Mouse (Mus musculus) Patski (cell line): ENCODE data around the gene Pltp. TPM values are rescaled to one million over a fixed set of nuclear protein-coding genes. Genes with fewer than 3 reads are reported as not detected.
"Not testable (repeated sequence)": the region's sequence is repeated elsewhere in the genome, so short reads cannot be mapped to it uniquely, and the experiment has no call there.

Experiments used
- ATAC-seq: fragments of 100-300 bp; one replicate; pipeline ENCODE4 v1.8.0; 2021
- CTCF ChIA-PET: fragments of 350-600 bp; sonication (Branson Sonifier 250); formaldehyde crosslinking; loops from one replicate; lab custom pipeline; 2022; ENCODE audit warnings: inconsistent platforms; lab: Charles Lee
- POLR2A ChIA-PET: fragments of 350-600 bp; sonication (Branson Sonifier 250); formaldehyde crosslinking; loops from one replicate; lab custom pipeline; 2022; ENCODE audit warnings: antibody characterized with exemption, inconsistent platforms; lab: Charles Lee
- DNase-seq: peaks from one replicate; pipeline ENCODE4 v3.0.0-alpha.2; 2011; ENCODE audit warnings: low read depth, low spot score
- H3K27me3 ChIP-seq: fragments of 371-371 bp; one replicate; pipeline ENCODE4 v1.5.1; 2021
- CTCF ChIP-seq: fragments of 100-300 bp; IDR thresholded peaks from one replicate; pipeline ENCODE4 v1.5.1; 2021
- in situ Hi-C: fragments of 300-500 bp; cut with MboI; formaldehyde crosslinking; loops from 3 replicates; pipeline ENCODE4 v1.11.1; 2018; ENCODE audit warnings: low pct_unique_long_range_greater_than_20kb, mixed read lengths
- polyA plus RNA-seq: library from polyadenylated mRNA; unstranded; gene quantifications from one replicate; pipeline ENCODE4 v1.2.3, GENCODE M21; 2021

Pltp gene
- polyA plus RNA-seq, 1 experiment from 2014 or later, result 9.4 TPM

DNA sequence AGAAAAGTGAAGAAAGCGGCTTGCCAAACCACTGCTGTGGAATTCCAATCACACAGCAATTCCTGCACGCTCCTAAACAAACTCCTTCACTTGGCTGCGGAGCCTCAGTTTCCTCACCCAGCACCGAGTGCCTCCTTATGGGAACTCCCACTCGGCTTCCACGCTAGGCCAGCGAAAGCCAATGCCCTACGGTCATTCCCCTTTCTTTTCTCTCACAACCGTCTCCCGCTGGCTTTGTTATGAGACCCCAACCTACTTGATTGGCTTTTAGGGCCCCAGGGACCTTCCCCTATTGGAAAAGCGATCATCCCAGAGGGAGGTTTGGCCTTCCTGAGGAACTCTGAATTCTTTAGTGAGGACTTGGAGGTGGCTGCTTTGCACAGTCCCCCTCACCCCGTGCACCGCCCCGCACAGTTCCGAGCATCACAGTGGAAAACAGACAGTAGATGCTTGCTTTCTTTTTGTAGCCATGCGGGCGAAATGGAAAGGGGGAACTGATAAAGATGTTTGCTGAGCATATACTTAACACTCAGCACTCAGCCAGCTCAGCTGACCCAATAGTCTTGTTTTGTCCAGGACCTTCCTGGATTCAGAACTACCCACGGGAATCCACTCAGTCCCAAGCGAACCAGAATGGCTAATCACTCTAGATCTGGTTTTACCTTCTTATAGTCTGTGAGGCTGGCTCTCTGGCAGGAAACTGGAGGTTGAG, 487 bp upstream of the Pltp start:
- in situ Hi-C loops, result no loop called here
- no peak for TF ChIP-seq CTCF
- no peak for ATAC-seq
- ChIA-PET CTCF (interaction anchor here (1.8 kb wide), 1 partner anchor 24 kb away, joined by 4 read pairs; the partner anchor contains the start of gene Neurl2), POLR2A (no interaction called here)
- H3K27me3 ChIP-seq, result no peaks in the 10 kb centered on the region
- no peak for DNase-seq

GRCm38 (mm10) chr2:164856309-164857100, 1.0 kb downstream of the Pltp start:
- H3K27me3 ChIP-seq, result no peaks in the 10 kb centered on the region
- in situ Hi-C loops, result no loop called here
- no peak for TF ChIP-seq CTCF
- CTCF ChIA-PET, result interaction anchor here (0.8 to 1.8 kb wide), 3 partner anchors 14 to 24 kb away, joined by 3 to 4 read pairs (median 3); partner anchors contain the start of genes Ctsa and Neurl2
- POLR2A ChIA-PET, result interaction anchor here (1.0 kb wide), 1 partner anchor 10 kb away, joined by 4 read pairs; no protein-coding TSS in a partner anchor
- ATAC-seq, result peak; percentile 32
- DNase-seq, result no peak

- ATAC-seq, in situ Hi-C loops, DNase-seq, H3K27me3 ChIP-seq: not testable (repeated sequence)
- POLR2A ChIA-PET, result interaction anchor here (1.0 kb wide), 1 partner anchor 11 kb away, joined by 4 read pairs; no protein-coding TSS in a partner anchor
- CTCF ChIA-PET, result interaction anchor here (0.8 kb wide), 2 partner anchors 15 to 23 kb away, joined by 3 read pairs; partner anchors contain the start of genes Ctsa and Neurl2
Measured at GRCm38 (mm10) chr2:164855572-164855971, 1.9 kb downstream of the Pltp start.

- ChIA-PET CTCF (interaction anchor here (1.1 to 1.8 kb wide), 2 partner anchors 15 to 17 kb away, joined by 3 to 6 read pairs; no protein-coding TSS in a partner anchor), POLR2A (no interaction called here)
- no peak for TF ChIP-seq CTCF
- DNase-seq, result no peak
- in situ Hi-C loops, result no loop called here
- no peaks in the 10 kb centered on the region for H3K27me3 ChIP-seq
- ATAC-seq, result no peak
Measured at GRCm38 (mm10) chr2:164850061-164850460, 7.5 kb downstream of the Pltp start.

GRCm38 (mm10) chr2:164845782-164846181, 11.7 kb downstream of the Pltp start:
- H3K27me3 ChIP-seq, result no peaks in the 10 kb centered on the region
- CTCF ChIA-PET, result interaction anchor here (1.7 to 1.8 kb wide), 2 partner anchors 32 to 35 kb away, joined by 3 to 7 read pairs; no protein-coding TSS in a partner anchor
- in situ Hi-C loops, result no loop called here
- DNase-seq (no peak), ATAC-seq (no peak)
- TF ChIP-seq CTCF, result no peak
- POLR2A ChIA-PET, result no interaction called here

DNA sequence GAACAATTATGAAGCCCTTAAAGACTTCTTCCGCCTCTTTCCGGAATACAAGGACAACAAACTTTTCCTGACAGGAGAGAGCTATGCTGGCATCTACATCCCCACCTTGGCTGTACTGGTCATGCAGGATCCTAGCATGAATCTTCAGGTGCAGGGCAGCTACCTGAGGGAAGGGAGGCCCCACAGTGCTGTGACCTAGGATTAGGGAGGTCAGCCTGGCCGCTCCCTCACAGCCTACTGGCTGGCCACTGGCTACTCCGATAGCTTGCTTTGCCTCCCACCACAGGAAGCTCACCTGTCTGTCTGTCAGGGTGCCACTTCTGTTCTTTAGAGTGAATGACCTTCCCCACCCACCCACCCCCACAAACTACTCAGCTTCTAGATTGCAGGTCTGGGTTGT, 22.3 kb downstream of the Pltp start:
- no peak for TF ChIP-seq CTCF
- no peaks in the 10 kb centered on the region for H3K27me3 ChIP-seq
- ChIA-PET POLR2A (interaction anchor here (0.9 to 2.1 kb wide), 4 partner anchors 33 to 65 kb away, joined by 3 to 11 read pairs (median 4); partner anchors contain the start of gene Pcif1), CTCF (interaction anchor here (0.9 to 2.5 kb wide), 4 partner anchors 10 to 42 kb away, joined by 4 to 10 read pairs (median 6); partner anchors contain the start of gene Zswim1)
- ATAC-seq, result no peak
- no peak for DNase-seq
- in situ Hi-C loops, result no loop called here

DNA sequence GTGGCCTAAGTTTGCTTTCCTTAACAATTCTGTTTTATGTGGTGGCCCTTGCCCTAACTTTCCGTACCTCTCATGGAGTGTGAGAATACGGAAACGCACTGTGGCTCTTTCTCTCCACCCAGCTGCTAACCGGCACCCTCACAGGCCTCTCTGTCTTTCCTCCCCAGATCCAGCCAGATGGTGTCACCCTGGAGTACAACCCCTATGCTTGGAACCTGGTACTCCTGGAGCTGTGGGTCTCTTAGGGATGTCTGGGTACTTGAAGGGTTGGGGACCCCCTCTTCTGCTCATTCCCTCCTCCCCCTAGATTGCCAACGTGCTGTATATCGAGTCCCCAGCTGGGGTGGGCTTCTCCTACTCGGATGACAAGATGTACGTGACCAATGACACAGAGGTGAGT, 23.0 kb downstream of the Pltp start:
- CTCF ChIA-PET, result interaction anchor here (0.7 to 2.5 kb wide), 5 partner anchors 12 to 43 kb away, joined by 3 to 10 read pairs (median 6); partner anchors contain the start of genes Pltp and Zswim1
- no peaks in the 10 kb centered on the region for H3K27me3 ChIP-seq
- peak; percentile 23 for ATAC-seq
- TF ChIP-seq CTCF, result no peak
- POLR2A ChIA-PET, result interaction anchor here (0.9 to 1.9 kb wide), 4 partner anchors 33 to 76 kb away, joined by 3 to 5 read pairs (median 4); partner anchors contain the start of gene Pcif1
- in situ Hi-C loops, result no loop called here
- DNase-seq, result no peak

DNA sequence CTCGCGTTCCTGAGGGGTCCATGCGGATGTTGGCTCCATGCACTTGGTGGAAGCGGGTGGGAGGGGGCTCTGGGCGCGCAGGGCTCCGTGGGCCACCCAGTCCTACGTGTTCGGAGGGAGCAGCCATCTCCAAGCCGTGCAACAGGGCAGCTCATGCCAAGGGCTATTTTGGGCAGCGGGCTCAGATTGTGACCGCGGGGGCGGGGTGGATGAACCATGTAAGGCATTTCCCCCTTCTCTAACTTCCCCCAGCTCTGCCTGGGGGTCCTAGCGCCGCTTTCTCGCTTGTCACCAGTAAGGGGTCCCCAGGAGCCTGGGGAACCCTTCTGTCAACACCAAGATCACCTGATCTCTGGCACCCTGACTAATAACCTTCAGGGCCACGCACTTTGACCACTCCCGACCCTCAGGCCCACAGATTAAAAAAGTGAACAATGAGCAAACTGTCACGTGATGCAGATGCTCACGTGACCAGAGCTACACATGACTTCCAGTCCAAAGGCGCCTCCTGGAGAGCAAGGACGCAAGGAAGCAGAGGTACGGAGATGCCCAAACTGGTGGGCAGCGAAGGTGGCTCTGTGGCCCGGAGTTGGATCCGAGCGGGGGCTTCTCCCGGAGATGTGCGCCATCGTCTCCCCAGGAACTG, 24.1 kb downstream of the Pltp start, which contains the start of gene Neurl2:
Gene Neurl2 (minus strand): TSS at position 143 of the 646 bp plus-strand sequence.
- in situ Hi-C loops, result no loop called here
- no peaks in the 10 kb centered on the region for H3K27me3 ChIP-seq
- DNase-seq (peak; percentile 89), ATAC-seq (peak; percentile 13)
- ChIA-PET CTCF (interaction anchor here (1.3 to 2.5 kb wide), 7 partner anchors 11 to 44 kb away, joined by 3 to 10 read pairs (median 4); partner anchors contain the start of genes Acot8, Pltp and Zswim1), POLR2A (interaction anchor here (0.7 to 1.9 kb wide), 5 partner anchors 9 to 77 kb away, joined by 3 to 5 read pairs (median 3); partner anchors contain the start of genes Acot8 and Zswim1)
- TF ChIP-seq CTCF, result no peak

GRCm38 (mm10) chr2:164832748-164833301, 24.7 kb downstream of the Pltp start, which contains the start of gene Ctsa:
Gene Ctsa (plus strand): TSS chr2:164832873.
- POLR2A ChIA-PET, result interaction anchor here (0.7 to 1.9 kb wide), 5 partner anchors 9 to 78 kb away, joined by 3 to 5 read pairs (median 3); partner anchors contain the start of genes Acot8 and Zswim1
- no peaks in the 10 kb centered on the region for H3K27me3 ChIP-seq
- no peak for DNase-seq
- in situ Hi-C loops, result no loop called here
- no peak for TF ChIP-seq CTCF
- CTCF ChIA-PET, result interaction anchor here (1.3 to 2.5 kb wide), 5 partner anchors 11 to 35 kb away, joined by 3 to 7 read pairs (median 4); partner anchors contain the start of genes Acot8, Pltp and Zswim1
- ATAC-seq, result peak; percentile 24
